Mouse (Mus musculus): ENCODE measurements around the gene Cyb5r1. TPM values are rescaled to one million over a fixed set of nuclear protein-coding genes. Genes with fewer than 3 reads are reported as not detected.

Gene Cyb5r1
- total RNA-seq, 1 experiment from 2014 or later = 62.0 TPM

- ATAC-seq (replicated peaks; ENCODE audit: insufficient number of reproducible peaks, low FRiP score, low TSS enrichment, poor library complexity, severe bottlenecking) = no peak
Measured at GRCm38 (mm10) chr1:134450201-134450600, 44.8 kb downstream of the Cyb5r1 start.

- ATAC-seq (replicated peaks; ENCODE audit: insufficient number of reproducible peaks, low FRiP score, low TSS enrichment, poor library complexity, severe bottlenecking) = peak; percentile 71; the same call in 1 of the 2 replicates
Measured at GRCm38 (mm10) chr1:134450986-134451385, 45.6 kb downstream of the Cyb5r1 start.

- ATAC-seq (replicated peaks; ENCODE audit: insufficient number of reproducible peaks, low FRiP score, low TSS enrichment, poor library complexity, severe bottlenecking) = peak; percentile 96
Measured at GRCm38 (mm10) chr1:134454904-134455824, 49.8 kb downstream of the Cyb5r1 start, which contains the start of gene Klhl12. Gene Klhl12 (plus strand): TSS chr1:134455531.

- ATAC-seq (replicated peaks; ENCODE audit: insufficient number of reproducible peaks, low FRiP score, low TSS enrichment, poor library complexity, severe bottlenecking) = no peak
Measured at GRCm38 (mm10) chr1:134456060-134456459, 50.7 kb downstream of the Cyb5r1 start.

GRCm38 (mm10) chr1:134458139-134458727 is 52.9 kb downstream of the Cyb5r1 start:
- peak; percentile 40; the same call in 1 of the 2 replicates for ATAC-seq (replicated peaks; ENCODE audit: insufficient number of reproducible peaks, low FRiP score, low TSS enrichment, poor library complexity, severe bottlenecking)

- ATAC-seq (replicated peaks; ENCODE audit: insufficient number of reproducible peaks, low FRiP score, low TSS enrichment, poor library complexity, severe bottlenecking) = no peak
Measured at GRCm38 (mm10) chr1:134460294-134461284, 55.2 kb downstream of the Cyb5r1 start.

Other genes with a start within 250 kb of the Cyb5r1 start
- gene Chil1, start 223.4 kb upstream of the Cyb5r1 start, total RNA-seq (2017) = 0.48 TPM in 1 of 3 replicates, not detected in the others
- gene Mybph, start 212.1 kb upstream of the Cyb5r1 start, total RNA-seq (2017) = not detected in 3 replicates
- gene Adora1, start 170.1 kb upstream of the Cyb5r1 start, total RNA-seq (2017) = not detected in 3 replicates
- gene Myog, start 115.6 kb upstream of the Cyb5r1 start, total RNA-seq (2017) = not detected in 3 replicates
- gene Ppfia4, start 72.6 kb upstream of the Cyb5r1 start, total RNA-seq (2017) = 20.4 to 28.3 TPM (median 20.4 TPM) in 3 replicates
- gene Tmem183a, start 43.6 kb upstream of the Cyb5r1 start, total RNA-seq (2017) = 65.8 to 73.9 TPM (median 67.8 TPM) in 3 replicates
- gene 4933406M09Rik, start 19.6 kb upstream of the Cyb5r1 start, total RNA-seq (2017) = not detected in 3 replicates
- 133 to 190 TPM (median 182 TPM) in 3 replicates for gene Adipor1, start 9.8 kb downstream of the Cyb5r1 start, total RNA-seq (2017)
- gene Klhl12, start 50.0 kb downstream of the Cyb5r1 start, total RNA-seq (2017) = 21.9 to 33.3 TPM (median 32.5 TPM) in 3 replicates
- 20.7 to 26.9 TPM (median 26.7 TPM) in 3 replicates for gene Rabif, start 89.1 kb downstream of the Cyb5r1 start, total RNA-seq (2017)
- not detected in 3 replicates for gene Mgat4e, start 144.1 kb downstream of the Cyb5r1 start, total RNA-seq (2017)
- gene Kdm5b, start 154.6 kb downstream of the Cyb5r1 start, total RNA-seq (2017) = 22.2 to 37.2 TPM (median 32.1 TPM) in 3 replicates
- not detected in 3 replicates for gene Syt2, start 241.1 kb downstream of the Cyb5r1 start, total RNA-seq (2017)